Mouse (Mus musculus): ENCODE results near the gene 2900026A02Rik.
A peak's percentile ranks its signal among the peaks of the same experiment; 100 is the strongest.

The 2900026A02Rik gene

DNA sequence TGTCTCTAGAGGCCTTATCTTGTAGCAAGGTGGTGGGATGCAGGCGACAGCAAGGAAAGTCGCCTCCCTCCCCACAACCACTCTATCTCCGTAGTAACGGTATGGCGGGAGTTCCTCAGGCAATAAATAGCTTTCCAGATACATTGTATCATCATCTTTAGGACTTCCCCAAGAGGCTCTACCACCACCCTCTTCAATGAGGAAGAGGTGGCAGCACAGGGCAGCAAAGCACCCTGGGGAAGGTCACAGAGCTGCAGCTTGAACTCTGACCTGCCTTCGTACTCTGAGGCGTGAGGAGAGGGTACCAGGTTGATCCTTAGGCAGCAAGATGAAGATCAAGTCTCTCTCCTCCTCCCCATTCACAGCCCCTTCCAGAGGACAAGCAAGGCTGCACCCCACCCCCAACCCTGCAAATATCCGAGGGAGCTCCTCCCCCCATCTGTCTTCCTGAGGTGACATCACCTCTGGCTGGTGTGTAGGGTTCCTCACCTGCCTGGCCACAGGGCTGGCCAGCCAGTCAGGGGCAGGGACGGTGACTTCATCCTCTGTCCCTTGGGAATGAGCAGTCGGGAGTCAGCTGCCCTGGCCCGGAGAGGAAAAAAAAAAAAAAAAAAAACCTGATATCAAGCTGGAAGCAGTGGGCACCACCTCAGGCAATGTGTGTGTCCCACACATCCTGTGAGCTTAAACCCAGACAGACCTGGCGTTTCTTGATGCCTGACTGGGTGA, 98.5 kb downstream of the 2900026A02Rik start:
- no peak for DNase-seq (ENCODE audit: low read depth, low spot score)

DNA sequence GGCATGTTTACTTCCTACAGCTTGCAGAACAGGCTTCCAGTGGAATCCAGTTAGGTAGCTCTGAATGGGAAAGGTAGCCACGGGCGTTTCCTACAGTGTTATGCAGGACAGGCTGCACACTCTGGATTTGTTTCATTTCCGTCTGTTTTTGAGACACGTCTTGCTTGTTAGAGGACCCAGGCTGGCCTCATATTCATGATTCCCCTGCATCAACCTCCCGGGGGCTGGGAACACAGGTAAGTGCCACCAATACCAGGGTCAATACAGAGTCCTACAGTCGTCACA, 99.5 kb downstream of the 2900026A02Rik start:
- DNase-seq (ENCODE audit: low read depth, low spot score): no peak

DNA sequence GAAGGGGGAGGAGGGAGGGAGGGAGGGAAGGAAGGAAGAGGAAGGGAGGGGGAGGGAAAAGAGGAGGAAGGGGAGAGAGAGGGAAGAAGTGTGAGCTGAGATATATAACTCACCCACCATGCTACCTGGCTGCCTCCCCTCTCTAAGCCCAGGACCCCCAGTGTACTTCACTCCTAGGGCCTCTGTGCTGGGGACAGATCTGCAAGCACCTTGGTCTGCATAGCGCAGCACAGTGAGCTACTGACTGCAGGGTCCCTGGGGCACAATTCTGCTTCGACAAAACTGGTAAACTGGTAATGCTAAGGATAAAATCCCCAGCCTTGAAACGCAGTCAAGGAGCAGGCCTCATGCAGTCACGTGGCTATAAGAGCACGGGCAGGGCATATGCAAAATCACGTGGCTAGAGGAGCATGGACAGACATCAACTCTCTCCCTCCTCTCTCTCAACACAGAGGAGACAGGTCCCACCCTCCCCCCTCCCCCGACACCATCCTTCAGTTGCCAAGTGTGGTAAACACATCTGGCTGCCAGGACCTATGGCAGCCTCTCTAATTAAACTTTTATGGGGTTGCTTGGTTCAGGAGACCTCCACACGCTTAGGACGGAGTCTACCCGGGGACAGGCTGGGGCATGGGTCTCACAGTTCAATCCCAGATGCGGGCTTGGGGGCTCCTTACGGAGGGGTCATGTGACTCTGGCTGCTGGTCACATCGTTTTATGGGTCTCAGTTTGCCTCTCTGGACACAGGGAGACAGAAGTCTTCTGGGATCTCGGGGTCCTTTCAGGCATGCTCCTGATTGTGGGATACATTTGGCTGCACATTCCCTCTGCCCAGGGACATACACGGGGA, 100.1 kb downstream of the 2900026A02Rik start:
- no peak for DNase-seq (ENCODE audit: low read depth, low spot score)

DNA sequence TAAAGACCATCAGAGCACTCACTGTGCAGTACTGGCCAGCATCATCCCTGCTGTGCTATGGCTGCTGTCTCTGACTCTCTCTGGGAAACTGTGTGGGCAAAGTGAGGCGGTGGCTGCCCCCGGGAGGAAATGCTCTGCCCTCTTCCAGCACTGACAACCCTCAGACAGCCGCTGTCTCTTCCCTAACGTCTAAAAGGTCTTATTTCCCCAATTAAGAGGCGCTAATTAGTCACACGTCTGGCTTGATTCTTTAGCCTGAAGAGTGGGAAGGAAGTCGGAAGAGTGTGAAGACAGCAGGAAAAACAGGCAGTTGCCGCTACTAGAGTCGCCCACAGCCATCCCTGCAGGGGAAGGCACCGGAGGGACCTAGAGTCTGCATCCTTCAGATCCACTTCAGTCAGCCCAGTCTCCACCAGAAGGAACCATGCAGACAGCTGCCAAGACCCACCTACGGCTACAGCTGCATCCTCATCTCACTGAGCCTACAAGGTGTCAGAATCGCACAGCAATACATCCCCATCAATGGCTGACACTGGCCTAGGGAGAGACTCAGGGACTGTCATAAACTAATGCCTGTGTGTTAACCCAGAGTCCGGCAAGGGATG, 101.1 kb downstream of the 2900026A02Rik start:
- DNase-seq (ENCODE audit: low read depth, low spot score): no peak

DNA sequence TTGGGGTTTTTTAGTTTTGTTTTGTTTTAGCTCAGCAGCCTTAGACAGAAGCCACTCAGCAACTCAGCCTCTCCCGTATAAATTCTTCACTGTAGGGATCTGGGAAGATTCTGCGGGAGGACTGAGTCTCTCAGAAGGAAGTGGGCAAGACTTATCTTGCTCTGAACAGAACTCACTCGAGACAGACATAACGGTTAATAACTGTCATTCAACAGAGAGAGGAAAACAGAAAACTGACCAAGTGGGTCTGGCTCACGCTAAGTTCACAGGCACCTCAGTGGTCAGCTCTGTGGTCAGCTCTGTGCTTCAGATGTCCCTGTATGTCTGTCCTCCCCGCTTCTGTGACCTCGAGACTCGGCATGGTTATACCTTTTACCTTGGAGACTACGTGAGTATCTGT, 101.7 kb downstream of the 2900026A02Rik start:
- DNase-seq (ENCODE audit: low read depth, low spot score): no peak

DNA sequence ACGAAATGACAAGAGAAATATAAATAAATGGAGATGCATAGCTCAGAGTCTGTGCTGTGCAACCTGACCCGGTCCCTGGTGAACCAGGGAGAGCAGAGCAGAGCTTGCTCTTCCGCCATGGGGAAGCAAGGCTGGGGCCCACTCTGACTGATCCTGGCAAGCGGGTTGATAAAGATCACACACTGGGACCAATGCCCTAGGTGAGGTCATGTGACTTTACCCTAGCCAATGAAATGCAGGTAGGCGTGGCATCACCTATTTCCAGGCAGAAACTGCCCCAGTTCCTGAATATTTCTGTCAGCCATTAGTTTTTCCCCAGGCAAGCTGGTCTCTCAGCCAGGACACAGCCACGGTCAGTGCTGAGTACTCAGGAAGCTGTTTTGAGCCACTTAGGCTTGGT, 102.3 kb downstream of the 2900026A02Rik start:
- DNase-seq (ENCODE audit: low read depth, low spot score): peak; percentile 66

DNA sequence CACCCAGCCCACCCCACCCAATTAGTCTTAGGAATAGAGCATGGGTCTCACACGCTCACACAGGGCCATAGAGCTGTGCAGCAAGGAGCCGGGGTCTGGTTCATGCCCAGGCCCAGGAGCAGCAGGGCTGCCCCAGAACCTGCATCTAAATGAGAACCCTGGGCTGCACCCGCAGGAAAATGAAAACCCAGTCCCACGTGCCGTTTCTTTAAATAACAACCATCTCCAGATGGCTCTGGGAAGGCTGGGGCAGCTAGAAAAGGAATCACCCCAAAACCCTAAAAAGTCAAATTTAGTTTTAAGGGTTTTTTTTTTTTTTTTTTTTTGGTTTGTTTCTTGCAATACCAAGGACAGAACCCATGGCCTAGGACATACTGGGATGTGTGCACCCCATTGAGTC, 103.7 kb downstream of the 2900026A02Rik start:
- no peak for DNase-seq (ENCODE audit: low read depth, low spot score)

DNA sequence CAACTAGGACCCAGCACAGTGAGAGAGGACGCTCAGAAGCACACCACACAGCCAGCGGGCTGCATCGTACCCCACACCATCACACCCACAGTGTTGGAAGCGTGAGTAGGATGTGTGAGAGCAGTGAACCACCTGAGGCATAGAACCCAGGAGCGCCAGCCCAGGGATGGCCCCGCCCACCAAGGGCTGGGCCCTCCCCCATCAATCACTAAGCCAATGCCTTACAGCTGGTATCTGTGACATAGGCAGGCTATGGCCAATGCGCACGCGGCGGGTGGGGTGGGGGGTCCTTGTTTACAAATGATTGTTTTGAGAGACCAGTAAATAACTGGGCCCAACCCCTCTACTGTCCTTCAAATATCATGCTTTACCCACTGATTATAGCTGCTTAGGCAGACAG, 105.1 kb downstream of the 2900026A02Rik start:
- DNase-seq (ENCODE audit: low read depth, low spot score): peak; percentile 42

DNA sequence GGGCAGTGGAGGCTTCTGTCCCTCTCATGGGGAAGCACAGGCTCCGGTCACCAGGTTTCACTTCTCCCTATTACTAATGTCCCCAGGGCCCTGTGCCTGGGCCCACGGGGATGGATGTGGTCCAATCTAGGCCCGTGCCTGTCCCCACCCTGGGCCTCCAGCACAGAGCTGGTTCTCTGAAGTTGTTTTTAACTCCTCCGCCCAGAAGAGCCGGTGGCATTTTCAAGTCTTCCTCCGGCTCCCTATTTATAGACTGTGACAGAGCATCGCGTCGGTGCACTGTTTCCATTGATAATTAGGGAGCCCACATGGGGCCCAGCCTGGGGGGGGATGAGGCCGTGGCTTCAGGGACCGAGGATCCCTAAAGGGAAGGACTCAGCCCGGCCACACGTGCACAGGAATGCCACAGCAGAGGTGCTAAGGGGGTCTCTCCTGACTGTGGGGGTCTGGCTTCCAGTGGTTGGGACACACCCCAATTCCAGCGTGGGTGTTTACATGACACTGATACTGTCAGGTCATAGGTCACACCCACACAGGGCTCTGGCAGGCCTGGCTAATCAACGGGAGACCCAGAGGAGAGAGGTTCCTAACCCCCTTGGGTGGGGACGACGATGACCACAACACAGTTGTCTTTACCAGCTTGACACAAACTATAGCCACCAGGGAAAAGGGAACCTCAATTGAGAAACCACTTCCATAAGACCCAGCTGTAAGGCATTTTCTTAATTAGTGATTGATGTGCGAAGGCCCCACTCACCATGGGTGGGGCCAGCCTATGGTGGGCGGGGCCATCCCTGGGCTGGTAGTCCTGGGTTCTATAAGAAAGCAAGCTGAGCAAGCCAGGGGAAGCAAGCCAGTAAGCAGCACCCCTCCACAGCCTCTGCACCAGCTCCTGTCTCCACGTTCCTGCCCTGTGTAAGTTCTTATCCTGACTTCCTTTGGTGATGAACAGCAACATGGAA, 106.5 kb downstream of the 2900026A02Rik start:
- DNase-seq (ENCODE audit: low read depth, low spot score): no peak

DNA sequence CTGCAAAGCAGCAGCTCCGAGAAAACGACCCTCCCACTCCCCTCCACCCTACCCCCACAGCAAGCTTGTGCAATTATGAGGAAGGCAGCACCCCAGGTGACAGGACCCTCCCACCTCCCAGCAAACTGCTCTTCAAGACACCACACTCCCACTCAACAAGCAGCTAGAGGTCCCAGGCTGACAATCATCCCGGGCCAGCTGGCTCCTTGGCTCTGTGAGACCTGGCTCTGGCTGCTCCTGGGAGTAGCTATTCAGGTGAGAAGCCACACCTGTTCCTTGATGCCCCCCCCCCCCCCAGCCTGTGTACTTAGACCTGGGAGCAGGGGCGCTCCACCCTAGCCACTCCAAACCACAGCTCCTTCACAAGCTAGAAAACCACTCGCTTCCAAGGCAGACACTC, 107.9 kb downstream of the 2900026A02Rik start:
- no peak for DNase-seq (ENCODE audit: low read depth, low spot score)

DNA sequence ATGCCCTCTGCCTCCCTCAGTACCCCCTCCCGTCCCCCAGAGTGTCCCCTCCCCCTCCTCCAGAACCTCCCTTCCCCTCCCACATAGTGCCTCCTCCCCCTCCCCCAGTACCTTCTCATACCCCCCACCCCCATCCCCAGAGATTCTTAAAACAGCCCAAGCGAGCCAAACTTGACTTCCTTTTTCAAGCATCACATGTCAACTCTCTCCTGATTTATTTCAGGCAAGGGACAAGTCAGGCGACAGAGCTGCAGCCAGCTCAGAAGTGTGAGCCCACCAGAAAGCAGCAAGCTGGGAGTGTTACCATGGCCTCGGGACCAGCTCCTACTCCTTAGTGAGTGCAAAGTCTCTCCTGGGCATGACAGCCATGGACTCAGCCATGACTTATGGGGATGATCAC, 109.7 kb downstream of the 2900026A02Rik start:
- no peak for DNase-seq (ENCODE audit: low read depth, low spot score)

DNA sequence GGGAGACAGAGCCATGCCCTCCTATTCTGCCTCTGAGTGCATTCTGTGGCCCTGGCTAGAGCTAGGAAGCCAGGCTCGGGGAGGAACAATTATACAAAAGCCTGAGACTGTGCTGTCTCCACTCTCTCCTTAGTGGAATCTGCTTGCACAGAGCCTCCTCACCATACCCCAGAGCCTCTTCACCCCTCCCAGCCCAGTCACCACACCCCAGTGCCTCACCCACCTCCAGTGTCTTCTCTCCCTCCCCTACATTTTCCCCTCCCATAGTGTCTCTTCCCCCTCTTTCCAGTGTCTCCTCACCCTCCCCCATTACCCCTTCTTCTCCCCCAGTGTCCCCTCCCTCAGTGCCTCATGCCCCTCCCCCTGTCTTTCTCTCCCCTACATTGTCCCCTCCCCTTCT, 110.1 kb downstream of the 2900026A02Rik start:
- peak; percentile 62 for DNase-seq (ENCODE audit: low read depth, low spot score)

DNA sequence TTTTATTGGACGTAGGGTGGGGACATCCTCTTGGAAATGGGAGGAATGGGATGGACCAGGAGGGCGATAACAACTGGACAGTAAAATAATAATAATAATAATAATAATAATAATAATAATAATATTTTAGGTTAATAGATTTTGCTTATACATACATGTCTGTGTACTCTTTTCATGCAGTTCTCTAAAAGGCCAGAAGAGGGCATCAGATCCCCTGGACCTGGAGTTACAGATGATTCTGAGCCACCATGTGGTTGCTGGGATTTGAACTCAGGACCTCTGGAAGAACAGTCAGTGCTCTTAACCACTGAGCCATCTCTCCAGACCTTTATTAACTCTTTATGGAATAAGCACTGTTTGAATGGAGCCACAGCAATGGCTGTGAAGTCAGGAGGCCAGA, 111.4 kb downstream of the 2900026A02Rik start:
- peak; percentile 34 for DNase-seq (ENCODE audit: low read depth, low spot score)

DNA sequence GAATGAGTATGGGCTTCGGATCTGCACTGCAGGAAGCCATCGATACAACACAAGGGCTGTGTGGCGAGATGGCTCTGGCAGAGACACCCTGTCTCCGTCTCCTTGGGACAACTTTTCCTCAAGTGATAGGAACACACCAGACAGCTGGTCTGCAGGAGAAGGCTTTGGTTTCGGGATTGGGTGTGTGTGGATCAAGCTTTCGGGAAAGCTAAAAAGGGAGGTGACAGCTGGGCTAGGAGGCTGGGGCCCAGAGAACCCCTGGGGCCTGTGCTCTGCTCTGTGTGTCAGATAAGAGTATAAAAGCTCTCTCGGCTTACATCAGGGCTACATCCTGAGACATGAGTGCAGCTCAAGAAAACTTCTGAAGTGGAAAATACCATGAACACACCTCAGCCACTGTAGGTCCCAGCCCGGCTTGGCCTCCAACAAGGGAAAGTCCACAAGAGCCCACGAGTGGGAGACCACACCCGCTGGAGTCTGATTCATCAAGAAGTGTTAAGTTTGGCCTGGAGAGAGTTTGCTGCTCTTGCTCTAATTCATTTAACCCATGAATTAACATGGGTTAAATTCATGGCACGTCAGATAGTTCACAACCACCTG, 112.8 kb downstream of the 2900026A02Rik start:
- DNase-seq (ENCODE audit: low read depth, low spot score): no peak

DNA sequence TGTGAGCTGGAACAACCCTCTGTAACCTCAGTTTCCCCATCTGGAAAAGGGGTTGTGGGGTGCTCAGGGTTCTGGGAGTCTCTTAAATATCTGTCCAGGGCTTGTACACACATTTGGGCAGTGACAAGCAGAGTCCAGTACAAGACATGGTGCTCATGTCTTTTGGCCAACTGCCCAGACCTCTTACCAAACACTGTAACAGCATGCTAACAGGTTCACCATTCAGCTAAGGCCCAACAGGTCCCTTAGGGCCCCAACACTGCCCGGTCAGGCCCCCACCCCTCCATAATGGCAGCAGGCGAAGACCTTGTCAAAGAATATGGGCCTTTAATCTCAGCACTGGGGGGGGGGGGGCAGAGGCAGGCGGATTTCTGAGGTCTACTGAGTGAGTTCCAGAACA, 113.3 kb downstream of the 2900026A02Rik start:
- no peak for DNase-seq (ENCODE audit: low read depth, low spot score)

DNA sequence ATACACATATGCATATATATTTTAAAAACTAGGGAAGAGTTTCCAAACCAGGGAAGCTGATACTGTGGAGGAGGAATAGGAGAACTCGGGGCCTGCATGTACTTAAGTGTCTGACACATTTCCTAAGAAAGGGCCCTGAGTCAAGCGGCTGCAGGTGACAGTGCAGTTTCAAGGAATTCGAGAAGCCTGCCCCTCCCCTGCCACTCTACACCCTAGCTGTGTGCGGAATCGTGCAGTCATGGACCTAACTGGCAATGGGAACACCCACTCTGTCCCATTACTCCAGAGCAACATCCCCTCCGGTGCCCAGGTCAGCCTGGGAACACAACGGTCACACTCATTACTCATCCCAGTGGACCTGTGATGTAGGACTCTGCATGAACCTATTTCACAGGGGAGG, 114.4 kb downstream of the 2900026A02Rik start:
- no peak for DNase-seq (ENCODE audit: low read depth, low spot score)

DNA sequence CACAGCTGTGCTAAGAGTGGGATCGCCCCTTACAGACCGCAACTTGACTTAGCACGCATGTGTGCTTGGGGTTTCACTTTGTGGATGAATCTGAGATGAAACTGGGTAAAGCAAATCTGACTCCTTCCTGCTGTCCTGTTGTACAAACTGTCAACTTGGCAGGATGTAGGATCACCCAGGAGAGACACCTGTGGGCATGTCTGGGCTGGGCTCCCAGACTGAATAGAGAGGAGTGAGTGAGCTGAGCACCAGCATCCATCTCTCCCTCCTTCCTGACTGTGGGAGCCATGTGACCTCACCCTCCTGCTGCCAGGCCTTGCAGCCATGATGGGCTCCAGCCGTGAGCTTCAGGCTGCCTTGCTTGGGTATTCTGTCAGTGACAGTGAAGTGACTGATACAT, 115.6 kb downstream of the 2900026A02Rik start:
- no peak for DNase-seq (ENCODE audit: low read depth, low spot score)

DNA sequence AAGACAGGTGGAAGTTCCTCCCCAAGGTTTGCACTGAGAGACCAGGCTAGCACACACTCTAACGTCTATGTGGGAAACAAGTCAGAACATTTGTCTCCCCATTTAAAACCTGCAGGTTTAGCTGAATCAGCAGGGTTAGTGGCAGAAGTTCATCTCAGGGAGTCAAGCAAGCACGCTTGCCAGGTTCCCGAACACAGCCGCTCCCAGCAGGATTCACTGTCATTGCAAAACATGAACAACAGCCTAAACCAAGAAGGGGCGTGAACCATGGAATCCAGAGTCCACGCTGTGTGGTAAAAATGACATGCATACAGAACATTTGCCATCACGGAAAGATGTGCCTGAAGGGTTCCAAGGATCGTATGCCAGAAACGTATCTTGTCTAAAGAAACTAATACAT, 116.0 kb downstream of the 2900026A02Rik start:
- no peak for DNase-seq (ENCODE audit: low read depth, low spot score)

DNA sequence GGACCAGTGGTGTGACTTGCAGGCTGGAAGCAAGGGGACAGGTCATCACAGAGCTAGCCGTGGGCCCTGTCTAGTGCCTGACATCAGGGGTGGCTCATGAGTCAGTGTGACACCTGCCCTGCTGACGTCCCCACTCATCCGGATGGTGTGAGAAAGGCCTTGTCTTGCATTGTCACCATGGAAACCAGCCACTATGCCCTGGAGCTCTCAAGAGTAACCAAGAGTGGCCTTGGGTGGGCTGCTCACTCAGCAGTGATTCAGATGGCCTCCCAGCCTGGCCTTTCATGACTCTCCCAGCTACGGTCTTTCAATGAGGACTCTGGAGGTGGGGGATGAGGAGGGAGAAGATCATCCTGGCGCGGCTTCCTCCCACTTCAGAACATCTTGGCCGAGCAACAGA, 118.6 kb downstream of the 2900026A02Rik start:
- no peak for DNase-seq (ENCODE audit: low read depth, low spot score)

DNA sequence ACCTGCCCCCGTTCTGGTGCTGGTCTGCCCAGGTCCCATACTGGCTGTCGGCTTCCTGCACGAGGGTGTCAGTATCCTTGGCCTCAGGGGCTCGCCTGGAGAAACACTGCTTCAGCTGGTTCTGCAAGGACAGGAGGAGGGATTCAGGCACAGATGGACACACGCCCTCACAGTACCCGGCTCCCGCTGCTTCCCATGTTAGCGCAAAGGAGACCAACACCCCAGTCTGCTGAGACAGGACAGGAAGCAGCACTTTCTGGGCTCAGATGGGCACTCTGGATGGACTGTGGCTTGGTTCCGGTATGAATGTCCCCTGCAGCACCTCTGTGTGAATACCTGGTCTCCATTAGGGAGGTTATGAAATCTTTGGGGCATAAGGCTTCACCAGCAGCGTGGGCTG, 119.6 kb downstream of the 2900026A02Rik start:
- DNase-seq (ENCODE audit: low read depth, low spot score): no peak

DNA sequence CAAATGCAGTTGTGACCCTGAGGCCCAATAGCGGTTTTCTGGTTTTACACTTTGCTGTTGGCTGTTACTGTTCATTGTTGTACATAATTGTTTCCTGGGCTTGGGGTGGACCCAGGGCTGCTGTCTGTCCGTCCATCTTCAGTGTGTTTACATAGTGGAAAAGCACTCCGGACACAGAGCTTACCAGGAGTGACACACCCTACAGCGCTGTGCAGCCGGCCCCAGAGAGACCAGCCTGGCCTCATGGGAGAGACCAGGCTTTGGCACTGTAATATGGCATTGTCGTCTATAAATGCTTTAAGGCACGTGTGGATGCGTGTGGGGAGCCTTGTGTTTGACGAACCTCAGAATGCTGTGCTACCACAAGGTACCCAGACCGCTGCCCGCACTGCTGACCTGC, 120.6 kb downstream of the 2900026A02Rik start:
- DNase-seq (ENCODE audit: low read depth, low spot score): no peak

Data from ES-CJ7 (cell line).